Mouse (Mus musculus): ENCODE data around the gene Trim46.
A peak's percentile ranks its signal among the peaks of the same experiment; 100 is the strongest.

DNA sequence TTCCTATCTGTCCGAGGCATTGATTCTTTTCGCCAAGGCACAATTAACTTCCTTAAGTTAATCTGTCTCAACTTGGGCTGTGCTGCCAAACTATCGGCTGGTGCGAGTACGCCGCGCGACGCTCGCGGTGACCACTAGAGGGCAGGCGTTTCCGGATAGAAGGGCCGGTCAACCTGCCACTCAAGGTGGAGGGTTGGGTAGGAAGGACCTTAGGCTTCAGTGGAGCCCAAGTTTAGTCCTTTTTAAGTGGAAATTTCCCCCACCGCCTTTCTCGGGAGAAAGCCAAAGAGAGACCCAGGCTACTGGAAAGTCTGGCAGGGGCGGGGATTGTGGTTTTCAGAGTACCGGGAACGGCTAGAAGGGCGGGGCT is 17.9 kb downstream of the Trim46 start:
- no peak for TF ChIP-seq POLR2A (IDR thresholded peaks at IDR 0.05; ENCODE audit: extremely low read depth, insufficient read depth, low read length)
- TF ChIP-seq CTCF (IDR thresholded peaks at IDR 0.05; ENCODE audit: low read depth, low read length), result peak; percentile 93

Data from liver, adult 2 months (tissue).